Mouse (Mus musculus) forebrain, embryonic 10.5 days (tissue): ENCODE results near the gene Depdc5. TPM values are rescaled to one million over a fixed set of nuclear protein-coding genes. Genes with fewer than 3 reads are reported as not detected.

ENCODE experiments used
- DNase-seq: peaks from one replicate; pipeline ENCODE4 v3.0.0-alpha.2; 2017; ENCODE audit warnings: low spot score; ENCODE audit errors: extremely low spot score
- H3K27ac ChIP-seq: fragments of 300-500 bp; sonication (generic); 2 replicates; pipeline ENCODE4 v1.5.1; 2016; ENCODE audit warnings: mild to moderate bottlenecking
- H3K27me3 ChIP-seq: fragments of 300-500 bp; sonication (generic); 2 replicates; pipeline ENCODE4 v1.6.1; 2016; ENCODE audit warnings: mild to moderate bottlenecking; ENCODE audit not compliant: poor library complexity, severe bottlenecking
- H3K36me3 ChIP-seq: fragments of 300-500 bp; sonication (generic); replicated peaks from 2 replicates; pipeline ENCODE4 v1.6.1; 2016; ENCODE audit warnings: mild to moderate bottlenecking, moderate library complexity
- H3K4me1 ChIP-seq: fragments of 300-500 bp; sonication (generic); 2 replicates; pipeline ENCODE4 v1.6.1; 2016
- H3K4me3 ChIP-seq: fragments of 300-500 bp; sonication (generic); 2 replicates; pipeline ENCODE4 v1.5.1; 2016; ENCODE audit warnings: mild to moderate bottlenecking, moderate library complexity
- H3K9me3 ChIP-seq: fragments of 300-500 bp; sonication (generic); 2 replicates; pipeline ENCODE4 v1.6.1; 2016; ENCODE audit warnings: mild to moderate bottlenecking, moderate library complexity
- WGBS: fragments of 180-500 bp; shearing (Covaris S2); methylation state at CpG from one replicate; pipeline ENCODE4 v1.1.7; 2016; 5-methylcytosine and 5-hydroxymethylcytosine counted together
- polyA plus RNA-seq: library from polyadenylated mRNA; unstranded; fragments of >200 nt; fragmentation: Nextera tagmentation; extraction: Ambion mirVana; gene quantifications from 2 replicates; pipeline ENCODE4 v1.2.1, GENCODE M21; 2016

The Depdc5 gene
- polyA plus RNA-seq, 1 experiment from 2014 or later = 37.2 TPM

GRCm38 (mm10) chr5:32922906-32923305, 59.4 kb downstream of the Depdc5 start:
- no peaks in the 10 kb centered on the region for H3K4me1 ChIP-seq
- no peaks in the 10 kb centered on the region for H3K9me3 ChIP-seq
- peaks cover 85% of the 10 kb centered on the region for H3K36me3 ChIP-seq
- H3K27ac ChIP-seq = no peak overlapping the region
- WGBS = 92% methylated on average over 4 of the region's 4 CpGs
- no peak overlapping the region for H3K4me3 ChIP-seq
- H3K27me3 ChIP-seq = no peaks in the 10 kb centered on the region
- DNase-seq = no peak

- Histone ChIP-seq H3K27ac (no peak overlapping the region), H3K9me3 (no peaks in the 10 kb centered on the region), H3K27me3 (no peaks in the 10 kb centered on the region), H3K4me3 (no peak overlapping the region), H3K4me1 (no peaks in the 10 kb centered on the region), H3K36me3 (peaks cover 83% of the 10 kb centered on the region)
- no peak for DNase-seq
- 80% methylated on average over 2 of the region's 2 CpGs for WGBS
Observed at GRCm38 (mm10) chr5:32930761-32931160, 67.3 kb downstream of the Depdc5 start.

GRCm38 (mm10) chr5:32934654-32935053, 71.2 kb downstream of the Depdc5 start:
- H3K27me3 ChIP-seq = no peaks in the 10 kb centered on the region
- no peak for DNase-seq
- 59% methylated on average over 2 of the region's 2 CpGs for whole genome bisulfite sequencing
- no peaks in the 10 kb centered on the region for H3K4me1 ChIP-seq
- H3K9me3 ChIP-seq = no peaks in the 10 kb centered on the region
- no peak overlapping the region for H3K27ac ChIP-seq
- H3K4me3 ChIP-seq = no peak overlapping the region
- H3K36me3 ChIP-seq = peaks cover 82% of the 10 kb centered on the region

- Histone ChIP-seq H3K4me3 (no peak overlapping the region), H3K4me1 (0 out of 2 replicates have a peak, but pooled peaks cover 4% of the 10 kb centered on the region), H3K27ac (no peak overlapping the region), H3K36me3 (peaks cover 97% of the 10 kb centered on the region), H3K27me3 (no peaks in the 10 kb centered on the region), H3K9me3 (no peaks in the 10 kb centered on the region)
- 91% methylated on average over 7 of the region's 7 CpGs for WGBS
- DNase-seq = no peak
Observed at GRCm38 (mm10) chr5:32940586-32940985, 77.1 kb downstream of the Depdc5 start.

GRCm38 (mm10) chr5:32941209-32941924, 77.9 kb downstream of the Depdc5 start:
- 0 out of 2 replicates have a peak, but pooled peaks cover 4% of the 10 kb centered on the region for H3K4me1 ChIP-seq
- H3K27me3 ChIP-seq = no peaks in the 10 kb centered on the region
- DNase-seq = no peak
- no peaks in the 10 kb centered on the region for H3K9me3 ChIP-seq
- H3K36me3 ChIP-seq = peaks cover 97% of the 10 kb centered on the region
- H3K4me3 ChIP-seq = no peak overlapping the region
- 92% methylated on average over 8 of the region's 8 CpGs for WGBS
- H3K27ac ChIP-seq = no peak overlapping the region

- no peak overlapping the region for H3K4me3 ChIP-seq
- no peak for DNase-seq
- H3K27me3 ChIP-seq = no peaks in the 10 kb centered on the region
- peaks cover 88% of the 10 kb centered on the region for H3K36me3 ChIP-seq
- H3K9me3 ChIP-seq = no peaks in the 10 kb centered on the region
- H3K4me1 ChIP-seq = 0 out of 2 replicates have a peak, but pooled peaks cover 2% of the 10 kb centered on the region
- H3K27ac ChIP-seq = no peak overlapping the region
- 95% methylated on average over 6 of the region's 6 CpGs for WGBS
Observed at GRCm38 (mm10) chr5:32950077-32950476, 86.6 kb downstream of the Depdc5 start.

- H3K4me3 ChIP-seq = no peak overlapping the region
- 93% methylated on average over 3 of the region's 3 CpGs for WGBS
- H3K9me3 ChIP-seq = no peaks in the 10 kb centered on the region
- no peaks in the 10 kb centered on the region for H3K4me1 ChIP-seq
- peaks cover 89% of the 10 kb centered on the region for H3K36me3 ChIP-seq
- no peaks in the 10 kb centered on the region for H3K27me3 ChIP-seq
- no peak for DNase-seq
- no peak overlapping the region for H3K27ac ChIP-seq
Observed at GRCm38 (mm10) chr5:32950702-32951274, 87.3 kb downstream of the Depdc5 start.

GRCm38 (mm10) chr5:32955716-32956115, 92.2 kb downstream of the Depdc5 start:
- Histone ChIP-seq H3K27me3 (no peaks in the 10 kb centered on the region), H3K4me1 (no peaks in the 10 kb centered on the region), H3K27ac (no peak overlapping the region), H3K36me3 (peaks cover 87% of the 10 kb centered on the region), H3K4me3 (no peak overlapping the region), H3K9me3 (no peaks in the 10 kb centered on the region)
- DNase-seq = no peak
- 95% methylated on average over 4 of the region's 4 CpGs for WGBS

GRCm38 (mm10) chr5:32961616-32962015, 98.1 kb downstream of the Depdc5 start:
- Histone ChIP-seq H3K4me3 (no peak overlapping the region), H3K4me1 (no peaks in the 10 kb centered on the region), H3K27ac (no peak overlapping the region), H3K27me3 (no peaks in the 10 kb centered on the region), H3K9me3 (no peaks in the 10 kb centered on the region), H3K36me3 (peaks cover 85% of the 10 kb centered on the region)
- WGBS = 74% methylated on average over 3 of the region's 3 CpGs
- DNase-seq = no peak

- WGBS = 92% methylated on average over 1 of the region's 1 CpGs
- no peaks in the 10 kb centered on the region for H3K9me3 ChIP-seq
- DNase-seq = no peak
- peaks cover 85% of the 10 kb centered on the region for H3K36me3 ChIP-seq
- H3K27me3 ChIP-seq = no peaks in the 10 kb centered on the region
- H3K4me1 ChIP-seq = no peaks in the 10 kb centered on the region
- H3K4me3 ChIP-seq = no peak overlapping the region
- no peak overlapping the region for H3K27ac ChIP-seq
Observed at GRCm38 (mm10) chr5:32962581-32962980, 99.1 kb downstream of the Depdc5 start.

GRCm38 (mm10) chr5:32976541-32976940, 113.0 kb downstream of the Depdc5 start:
- Histone ChIP-seq H3K36me3 (peaks cover 69% of the 10 kb centered on the region), H3K4me1 (no peaks in the 10 kb centered on the region), H3K9me3 (no peaks in the 10 kb centered on the region), H3K27me3 (no peaks in the 10 kb centered on the region), H3K4me3 (no peak overlapping the region), H3K27ac (no peak overlapping the region)
- DNase-seq = no peak
- WGBS = 88% methylated on average over 4 of the region's 4 CpGs

- Histone ChIP-seq H3K36me3 (peaks cover 71% of the 10 kb centered on the region), H3K27ac (no peak overlapping the region), H3K4me3 (no peak overlapping the region), H3K4me1 (no peaks in the 10 kb centered on the region), H3K27me3 (no peaks in the 10 kb centered on the region), H3K9me3 (no peaks in the 10 kb centered on the region)
- no peak for DNase-seq
Observed at GRCm38 (mm10) chr5:32977179-32977578, 113.7 kb downstream of the Depdc5 start.

GRCm38 (mm10) chr5:32985379-32985778, 121.9 kb downstream of the Depdc5 start:
- Histone ChIP-seq H3K27ac (no peak overlapping the region), H3K27me3 (no peaks in the 10 kb centered on the region), H3K9me3 (no peaks in the 10 kb centered on the region; the same call in 1 of the 2 replicates), H3K4me3 (no peak overlapping the region), H3K36me3 (peaks cover 88% of the 10 kb centered on the region), H3K4me1 (0 out of 2 replicates have a peak, but pooled peaks cover 5% of the 10 kb centered on the region)
- 84% methylated on average over 1 of the region's 1 CpGs for WGBS
- DNase-seq = no peak
